Mouse (Mus musculus) liver, embryonic 15.5 days (tissue): ENCODE results near the gene Cebpzos. TPM values are rescaled to one million over a fixed set of nuclear protein-coding genes. Genes with fewer than 3 reads are reported as not detected.

Experiments used
- ATAC-seq: fragments of 200-750 bp; cut with Nextera tagmentation; 2 replicates; pipeline ENCODE4 v1.8.0; 2017; ENCODE audit warnings: moderate number of reproducible peaks, mild to moderate bottlenecking, moderate library complexity; ENCODE audit not compliant: insufficient read depth
- H3K27ac ChIP-seq: fragments of 300-500 bp; sonication (generic); replicated peaks from 2 replicates; pipeline ENCODE4 v1.5.1; 2015; ENCODE audit warnings: mild to moderate bottlenecking, inconsistent platforms
- H3K27me3 ChIP-seq: fragments of 300-500 bp; sonication (generic); 2 replicates; pipeline ENCODE4 v1.6.1; 2015; ENCODE audit warnings: mild to moderate bottlenecking, inconsistent platforms
- H3K36me3 ChIP-seq: fragments of 300-500 bp; sonication (generic); replicated peaks from 2 replicates; pipeline ENCODE4 v1.6.1; 2015; ENCODE audit warnings: moderate library complexity, mild to moderate bottlenecking, inconsistent platforms
- H3K4me1 ChIP-seq: fragments of 300-500 bp; sonication (generic); replicated peaks from 2 replicates; pipeline ENCODE4 v1.6.1; 2015; ENCODE audit warnings: inconsistent platforms
- H3K4me2 ChIP-seq: fragments of 300-500 bp; sonication (generic); 2 replicates; pipeline ENCODE4 v1.6.1; 2015; ENCODE audit warnings: moderate library complexity, mild to moderate bottlenecking, inconsistent platforms
- H3K4me3 ChIP-seq: fragments of 300-500 bp; sonication (generic); replicated peaks from 2 replicates; pipeline ENCODE4 v1.5.1; 2015; ENCODE audit warnings: mild to moderate bottlenecking, inconsistent platforms
- H3K9ac ChIP-seq: fragments of 300-500 bp; sonication (generic); 2 replicates; pipeline ENCODE4 v1.6.1; 2015; ENCODE audit warnings: moderate library complexity, mild to moderate bottlenecking, inconsistent platforms
- H3K9me3 ChIP-seq: fragments of 300-500 bp; sonication (generic); replicated peaks from 2 replicates; pipeline ENCODE4 v1.6.1; 2016; ENCODE audit warnings: inconsistent platforms
- WGBS: fragments of 180-500 bp; shearing (Covaris S2); methylation state at CpG from one replicate; pipeline ENCODE4 v1.1.7; 2015; ENCODE audit warnings: mixed read lengths; ENCODE audit not compliant: insufficient replicate concordance; 5-methylcytosine and 5-hydroxymethylcytosine counted together
- polyA plus RNA-seq: library from polyadenylated mRNA; unstranded; fragments of >200 nt; fragmentation: Nextera tagmentation; extraction: Ambion mirVana; gene quantifications from 2 replicates; pipeline ENCODE4 v1.2.1, GENCODE M21; 2015

Cebpzos gene
- polyA plus RNA-seq, 1 experiment from 2014 or later, result 44.7 TPM

DNA sequence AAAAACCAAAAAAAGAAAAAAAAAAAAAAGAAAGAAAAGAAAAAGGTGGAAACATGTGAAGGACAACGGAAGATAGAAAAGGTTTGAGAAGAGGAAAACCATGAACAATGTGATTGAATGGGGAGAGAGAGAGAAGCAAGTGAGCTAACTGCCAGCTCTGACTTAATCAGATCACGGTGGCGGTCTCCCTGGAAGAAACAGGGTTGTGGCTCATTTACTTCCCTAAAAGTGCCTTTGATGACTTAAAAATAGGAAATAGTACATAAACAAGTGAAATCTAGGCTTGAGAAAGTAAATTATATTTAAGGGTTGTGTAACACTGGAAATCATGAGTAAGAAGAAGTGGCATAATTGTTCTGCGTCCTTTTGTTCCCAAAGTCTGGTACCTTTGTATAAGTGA lies 22.6 kb downstream of the Cebpzos start:
- H3K27ac ChIP-seq, result no peak overlapping the region
- H3K4me2 ChIP-seq, result no peak overlapping the region
- peaks cover 29% of the 10 kb centered on the region for H3K36me3 ChIP-seq
- no peaks in the 10 kb centered on the region for H3K9me3 ChIP-seq
- H3K4me1 ChIP-seq, result peaks cover 29% of the 10 kb centered on the region
- ATAC-seq, result no peak
- no peaks in the 10 kb centered on the region for H3K27me3 ChIP-seq
- H3K9ac ChIP-seq, result no peak overlapping the region
- 66% methylated on average over 4 of the region's 4 CpGs for WGBS
- no peak overlapping the region for H3K4me3 ChIP-seq

DNA sequence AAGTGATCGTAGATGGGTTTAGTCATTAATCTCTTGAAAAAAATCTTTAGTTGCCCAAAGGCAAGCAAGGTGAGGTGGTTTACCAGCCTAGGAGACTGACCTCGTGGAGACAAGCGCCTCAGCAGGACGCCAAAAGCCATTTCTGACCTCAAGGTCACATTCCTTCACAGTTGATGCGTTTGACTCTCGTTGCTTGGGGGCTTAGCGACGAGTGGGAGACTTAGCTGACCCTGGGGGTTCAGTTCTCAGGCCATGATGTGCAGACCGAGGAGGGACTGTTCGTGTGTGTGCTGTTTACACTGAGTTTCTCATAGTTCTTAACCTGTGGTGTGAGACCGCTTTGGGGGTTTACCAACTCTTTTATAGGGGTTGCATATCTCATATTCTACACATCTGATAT lies 26.3 kb downstream of the Cebpzos start:
- H3K9me3 ChIP-seq, result no peaks in the 10 kb centered on the region
- 74% methylated on average over 11 of the region's 11 CpGs for WGBS
- no peak for ATAC-seq
- peaks cover 5% of the 10 kb centered on the region for H3K4me1 ChIP-seq
- H3K27me3 ChIP-seq, result no peaks in the 10 kb centered on the region
- peaks cover 23% of the 10 kb centered on the region for H3K36me3 ChIP-seq
- H3K27ac ChIP-seq, result no peak overlapping the region
- H3K9ac ChIP-seq, result no peak overlapping the region
- no peak overlapping the region for H3K4me2 ChIP-seq
- H3K4me3 ChIP-seq, result no peak overlapping the region

DNA sequence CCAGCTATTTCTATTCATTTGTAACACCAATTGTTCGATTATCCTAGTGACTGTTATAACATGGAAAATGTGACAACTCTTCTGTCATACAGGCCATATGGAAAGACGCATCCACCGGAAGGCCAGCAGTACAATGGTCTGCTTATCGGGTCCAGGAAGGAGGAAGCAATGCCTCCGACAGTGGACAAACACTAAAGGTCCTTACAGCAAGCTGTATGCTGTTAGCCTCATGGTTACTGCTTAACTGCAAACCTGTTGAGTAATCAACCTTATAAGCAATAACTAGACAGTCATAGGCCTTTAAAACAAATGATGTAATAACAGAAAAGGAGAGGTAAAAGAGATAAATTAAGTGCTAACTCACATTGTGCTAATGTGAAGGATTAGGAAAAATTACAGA lies 34.9 kb downstream of the Cebpzos start:
- no peak overlapping the region for H3K4me2 ChIP-seq
- H3K4me3 ChIP-seq, result no peak overlapping the region
- 0 out of 2 replicates have a peak, but pooled peaks have one; percentile 25 for ATAC-seq
- H3K36me3 ChIP-seq, result peaks cover 55% of the 10 kb centered on the region
- 80% methylated on average over 5 of the region's 5 CpGs for WGBS
- no peaks in the 10 kb centered on the region for H3K9me3 ChIP-seq
- H3K4me1 ChIP-seq, result no peaks in the 10 kb centered on the region
- no peak overlapping the region for H3K27ac ChIP-seq
- H3K9ac ChIP-seq, result no peak overlapping the region
- no peaks in the 10 kb centered on the region for H3K27me3 ChIP-seq

DNA sequence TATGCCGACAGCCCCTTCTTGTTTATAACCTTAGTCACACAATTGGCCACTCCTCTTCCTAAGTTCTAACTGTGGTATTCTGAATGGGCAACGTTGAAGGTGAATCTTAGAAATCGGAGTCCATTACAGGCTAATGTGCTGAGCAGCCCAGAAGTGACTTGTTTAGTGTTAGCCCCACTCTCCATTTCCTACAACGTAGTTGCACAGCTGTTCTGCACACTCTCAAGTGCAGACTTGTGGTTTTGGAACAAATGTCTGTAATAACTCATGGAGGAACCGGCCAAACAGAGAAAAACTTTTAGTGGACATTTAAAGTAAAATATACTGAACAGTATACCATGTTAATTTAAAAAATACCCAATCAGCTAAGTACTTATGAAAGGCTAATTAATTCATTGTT lies 35.8 kb downstream of the Cebpzos start:
- H3K36me3 ChIP-seq, result peaks cover 54% of the 10 kb centered on the region
- H3K9ac ChIP-seq, result no peak overlapping the region

DNA sequence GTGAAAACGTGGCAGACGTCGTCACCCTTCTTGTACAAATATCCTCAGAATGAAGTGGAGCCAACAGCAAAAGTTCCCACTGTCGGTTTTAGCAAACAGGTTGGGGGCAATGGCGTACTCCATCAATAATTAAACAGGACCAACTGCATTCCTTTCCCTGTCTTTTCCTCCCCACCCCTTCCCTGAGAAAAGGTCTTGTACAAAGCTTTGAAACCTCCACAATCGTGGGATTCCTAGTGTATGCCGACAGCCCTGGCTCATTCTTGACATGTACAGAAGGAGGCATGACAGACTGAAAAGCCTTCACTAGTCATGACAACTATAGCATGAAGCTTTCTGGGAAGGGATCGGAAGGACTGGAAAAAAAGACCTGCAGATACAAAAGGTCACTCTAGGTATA lies 36.9 kb downstream of the Cebpzos start:
- Histone ChIP-seq H3K36me3 (peaks cover 56% of the 10 kb centered on the region), H3K27ac (no peak overlapping the region), H3K4me2 (no peak overlapping the region), H3K27me3 (no peaks in the 10 kb centered on the region), H3K4me3 (no peak overlapping the region), H3K9ac (no peak overlapping the region), H3K9me3 (no peaks in the 10 kb centered on the region), H3K4me1 (no peaks in the 10 kb centered on the region)
- WGBS, result 70% methylated on average over 8 of the region's 8 CpGs
- ATAC-seq, result no peak

More for the DNA sequence above, 35.8 kb downstream of the Cebpzos start:
- ATAC-seq, result no peak
- Histone ChIP-seq H3K4me1 (no peaks in the 10 kb centered on the region), H3K27me3 (no peaks in the 10 kb centered on the region), H3K4me2 (no peak overlapping the region), H3K27ac (no peak overlapping the region), H3K9me3 (no peaks in the 10 kb centered on the region), H3K4me3 (no peak overlapping the region)
- 79% methylated on average over 5 of the region's 5 CpGs for WGBS

DNA sequence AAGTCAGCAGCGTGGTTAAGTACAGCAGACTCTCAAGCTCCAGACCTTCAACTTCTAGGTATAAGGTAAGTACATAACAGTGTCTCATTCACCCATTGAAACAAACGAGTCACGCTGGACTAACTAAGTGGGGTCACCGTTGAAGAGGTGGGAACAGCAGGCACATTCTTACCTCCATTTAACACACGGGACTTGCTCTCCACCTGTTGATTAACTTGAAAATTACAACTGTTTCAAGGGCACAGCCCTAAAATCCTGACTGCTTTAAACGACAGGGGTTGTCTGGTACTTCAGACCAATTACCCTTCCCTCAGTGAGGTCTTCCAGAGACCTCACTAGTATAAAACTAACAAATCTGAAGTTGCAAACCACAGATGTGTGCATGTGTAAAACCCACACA lies 43.2 kb downstream of the Cebpzos start:
- no peak overlapping the region for H3K27ac ChIP-seq
- no peak overlapping the region for H3K4me2 ChIP-seq
- ATAC-seq, result no peak
- peaks cover 61% of the 10 kb centered on the region for H3K36me3 ChIP-seq
- no peaks in the 10 kb centered on the region for H3K27me3 ChIP-seq
- H3K4me3 ChIP-seq, result no peak overlapping the region
- WGBS, result 63% methylated on average over 6 of the region's 6 CpGs
- no peaks in the 10 kb centered on the region for H3K4me1 ChIP-seq
- H3K9ac ChIP-seq, result no peak overlapping the region
- H3K9me3 ChIP-seq, result no peaks in the 10 kb centered on the region

DNA sequence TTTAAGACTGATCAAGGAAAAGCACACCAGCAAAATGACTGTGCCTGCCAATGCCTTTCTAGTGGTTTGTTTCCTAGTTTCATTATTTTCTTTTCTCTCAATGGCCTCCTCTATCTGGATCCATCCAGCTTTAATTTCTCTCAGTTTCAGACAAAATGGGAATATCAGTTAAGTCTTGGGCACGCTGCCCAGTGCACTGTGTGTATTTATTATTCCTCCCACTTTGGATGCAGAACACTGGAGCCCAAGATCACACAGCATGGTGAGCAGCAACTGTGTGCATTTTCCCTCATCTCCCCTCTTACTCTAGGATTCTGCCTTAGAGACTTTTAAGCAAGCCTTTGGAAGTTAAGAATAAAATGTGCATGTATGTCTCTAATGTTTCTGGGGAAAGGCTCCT lies 48.1 kb downstream of the Cebpzos start:
- ATAC-seq, result no peak
- no peak overlapping the region for H3K27ac ChIP-seq
- peaks cover 32% of the 10 kb centered on the region for H3K36me3 ChIP-seq
- no peaks in the 10 kb centered on the region for H3K27me3 ChIP-seq
- no peak overlapping the region for H3K4me2 ChIP-seq
- 77% methylated on average over 1 of the region's 1 CpGs for WGBS
- H3K9ac ChIP-seq, result no peak overlapping the region
- no peaks in the 10 kb centered on the region for H3K4me1 ChIP-seq
- no peak overlapping the region for H3K4me3 ChIP-seq
- no peaks in the 10 kb centered on the region for H3K9me3 ChIP-seq

DNA sequence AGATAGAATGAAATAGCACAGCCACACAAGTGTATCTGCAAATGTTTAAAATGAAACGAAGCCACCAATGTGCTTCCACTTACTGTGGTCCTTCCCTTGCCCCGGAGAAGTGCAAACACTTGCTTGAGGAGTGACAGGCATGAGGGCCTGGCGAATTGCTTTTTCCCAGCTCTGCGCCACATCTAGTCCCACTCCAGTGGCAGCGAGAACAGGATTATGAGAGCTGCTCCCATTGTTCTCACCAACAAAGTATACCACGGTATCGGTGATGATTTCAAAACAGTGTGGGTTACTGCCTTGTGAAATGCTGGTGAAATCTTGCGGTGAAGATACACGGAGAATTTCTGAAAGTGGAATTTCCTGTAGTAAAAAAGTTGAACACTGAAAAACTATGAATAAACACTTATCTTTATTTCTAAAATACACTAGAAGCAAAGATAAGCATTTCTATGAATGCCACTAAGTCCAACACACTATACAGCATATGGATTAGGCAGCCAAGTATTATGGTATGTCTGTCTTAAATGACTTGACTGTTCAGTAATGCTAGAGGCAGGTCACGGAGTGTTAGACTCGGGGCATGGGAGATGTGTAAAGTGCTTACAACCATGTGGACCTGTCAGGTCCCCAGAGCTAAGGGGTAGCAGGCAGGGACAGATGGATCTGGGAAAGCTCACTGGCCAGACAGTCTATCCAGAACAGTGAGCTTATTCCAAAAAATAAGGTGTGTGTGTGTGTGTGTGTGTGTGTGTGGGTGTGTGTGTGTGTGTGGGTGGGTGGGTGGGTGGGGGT lies 50.0 kb downstream of the Cebpzos start:
- no peaks in the 10 kb centered on the region for H3K4me1 ChIP-seq
- peak overlapping the region; percentile 15; the same call in 1 of the 2 replicates for H3K4me3 ChIP-seq

DNA sequence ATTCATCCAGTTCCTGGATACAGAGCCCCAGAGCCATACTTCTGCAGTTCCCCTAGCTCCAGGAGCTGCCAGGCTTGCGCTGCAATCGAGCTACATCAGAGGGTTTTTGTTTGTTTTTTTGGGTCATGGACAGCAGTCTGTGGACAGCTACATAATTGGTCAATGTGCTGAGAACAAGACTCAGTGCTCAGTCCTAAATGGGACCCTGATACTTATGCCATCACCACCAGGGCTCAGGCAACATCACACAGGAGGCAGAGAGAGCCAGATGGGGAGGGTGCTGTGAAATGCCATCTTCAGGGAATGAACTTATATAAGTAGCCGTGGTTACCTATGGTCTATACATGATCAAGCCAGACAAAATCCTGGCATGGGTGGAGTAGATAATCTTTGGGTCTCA lies 52.2 kb downstream of the Cebpzos start:
- no peaks in the 10 kb centered on the region for H3K9me3 ChIP-seq
- H3K4me3 ChIP-seq, result no peak overlapping the region
- no peak overlapping the region for H3K9ac ChIP-seq
- WGBS, result 70% methylated on average over 3 of the region's 3 CpGs
- H3K4me1 ChIP-seq, result no peaks in the 10 kb centered on the region
- no peak overlapping the region for H3K27ac ChIP-seq
- peaks cover 11% of the 10 kb centered on the region; the same call in 1 of the 2 replicates for H3K36me3 ChIP-seq
- ATAC-seq, result no peak
- no peaks in the 10 kb centered on the region for H3K27me3 ChIP-seq
- no peak overlapping the region for H3K4me2 ChIP-seq

More for the DNA sequence above, 50.0 kb downstream of the Cebpzos start:
- no peak for ATAC-seq
- no peak overlapping the region for H3K27ac ChIP-seq
- H3K27me3 ChIP-seq, result no peaks in the 10 kb centered on the region
- H3K4me2 ChIP-seq, result no peak overlapping the region
- WGBS, result 78% methylated on average over 11 of the region's 11 CpGs
- no peak overlapping the region for H3K9ac ChIP-seq
- peaks cover 16% of the 10 kb centered on the region for H3K36me3 ChIP-seq
- H3K9me3 ChIP-seq, result no peaks in the 10 kb centered on the region

Other genes with a start within 250 kb of the Cebpzos start
- 2.2 and 2.6 TPM in 2 replicates for gene Strn, start 179.3 kb upstream of the Cebpzos start, polyA plus RNA-seq
- gene Heatr5b, start 81.1 kb upstream of the Cebpzos start, polyA plus RNA-seq, result 3.7 and 4.1 TPM in 2 replicates
- gene Gpatch11, start 80.9 kb upstream of the Cebpzos start, polyA plus RNA-seq, result 12.4 and 13.4 TPM in 2 replicates
- 7.2 and 7.7 TPM in 2 replicates for gene Eif2ak2, start 33.9 kb upstream of the Cebpzos start, polyA plus RNA-seq
- gene Sult6b1, start 9.5 kb upstream of the Cebpzos start, polyA plus RNA-seq, result 0.03 TPM in 1 of 2 replicates, not detected in the other
- 19.0 and 23.4 TPM in 2 replicates for gene Cebpz, start 20.6 kb downstream of the Cebpzos start, polyA plus RNA-seq
- 24.5 and 27.0 TPM in 2 replicates for gene Ndufaf7, start 20.6 kb downstream of the Cebpzos start, polyA plus RNA-seq
- 8.1 and 8.6 TPM in 2 replicates for gene Prkd3, start 104.3 kb downstream of the Cebpzos start, polyA plus RNA-seq
- 21.1 and 22.7 TPM in 2 replicates for gene Qpct, start 135.4 kb downstream of the Cebpzos start, polyA plus RNA-seq